In genomic region chr8:104032179-104032578, GRCm38 (mm10) we compare ENCODE assay signal across 8 mouse cellular contexts.
A peak's percentile ranks its signal among the peaks of the same experiment; 100 is the strongest.
DNase-seq lines count a peak whose midpoint lies in the region; ATAC-seq and TF ChIP-seq lines count a peak whose summit lies in the region.

No protein-coding gene starts in this region.

- no peak overlapping the region for H3K4me3 ChIP-seq in left cerebral cortex, adult 2 months

- peak; percentile 61 to 75 for DNase-seq in cerebellum, postnatal 10 days
- DNase-seq in cerebellum, adult 8-10 months: no peak
- DNase-seq in left cerebral cortex, adult 2 months (ENCODE audit: extremely low spot score in 1 of 2, low spot score in 2 of 2): peak in 1 of 2 experiments; percentile 29
- no peak for DNase-seq in left cerebral cortex, postnatal 36 days (ENCODE audit: low spot score in 2 of 2)
- DNase-seq in T-cell, adult 2 months (ENCODE audit: low spot score): peak; percentile 22
- DNase-seq in Muller cell, postnatal 12 days (ENCODE audit: inconsistent ontology term): no peak
- DNase-seq in urinary bladder, postnatal 10 days (ENCODE audit: low spot score): no peak

- intact Hi-C loops in left cerebral cortex, adult 2 months (cut with DNase I): loop anchor here (1.0 to 5.0 kb wide), 3 partner anchors 19 to 190 kb away; no protein-coding TSS in a partner anchor
- intact Hi-C loops in left cerebral cortex, postnatal 36 days (cut with DNase I): no loop called here

- peak; percentile 74 for TF ChIP-seq CTCF in left cerebral cortex, adult 2 months (IDR thresholded peaks at IDR 0.05)

- ATAC-seq in megakaryocyte progenitor cell, adult 5-6 weeks (replicated peaks; ENCODE audit: poor library complexity): peak; percentile 54; the same call in 1 of the 2 replicates

- H3K27ac ChIP-seq in left cerebral cortex, adult 2 months: no peak overlapping the region

Comparison
In these comparisons a context has a peak if more than half of its experiments do, and no peak if none do; other contexts are left out.
1. DNase-seq: peak in cerebellum, postnatal 10 days (2 of 2) and T-cell, adult 2 months (single experiment); none in cerebellum, adult 8-10 months (single experiment), left cerebral cortex, postnatal 36 days (0 of 2), Muller cell, postnatal 12 days (single experiment) and urinary bladder, postnatal 10 days (single experiment).